Mouse (Mus musculus) embryonic facial prominence, embryonic 15.5 days (tissue): ENCODE results near the gene Mast4. TPM values are rescaled to one million over a fixed set of nuclear protein-coding genes. Genes with fewer than 3 reads are reported as not detected.

Experiments used
- ATAC-seq: fragments of 200-750 bp; cut with Nextera tagmentation; 2 replicates; pipeline ENCODE4 v1.8.0; 2017; ENCODE audit warnings: low read depth, moderate TSS enrichment; ENCODE audit not compliant: insufficient number of reproducible peaks, low FRiP score, low TSS enrichment
- H3K27ac ChIP-seq: fragments of 300-500 bp; sonication (generic); replicated peaks from 2 replicates; pipeline ENCODE4 v1.5.1; 2015; ENCODE audit warnings: mild to moderate bottlenecking, inconsistent platforms
- H3K27me3 ChIP-seq: fragments of 300-500 bp; sonication (generic); 2 replicates; pipeline ENCODE4 v1.6.1; 2015; ENCODE audit warnings: inconsistent platforms
- H3K36me3 ChIP-seq: fragments of 300-500 bp; sonication (generic); 2 replicates; pipeline ENCODE4 v1.6.1; 2015; ENCODE audit warnings: mild to moderate bottlenecking, inconsistent platforms
- H3K4me1 ChIP-seq: fragments of 300-500 bp; sonication (generic); 2 replicates; pipeline ENCODE4 v1.6.1; 2015; ENCODE audit warnings: inconsistent platforms
- H3K4me2 ChIP-seq: fragments of 300-500 bp; sonication (generic); replicated peaks from 2 replicates; pipeline ENCODE4 v1.6.1; 2015; ENCODE audit warnings: mild to moderate bottlenecking, inconsistent platforms
- H3K4me3 ChIP-seq: fragments of 300-500 bp; sonication (generic); replicated peaks from 2 replicates; pipeline ENCODE4 v1.5.1; 2015; ENCODE audit warnings: mild to moderate bottlenecking, inconsistent platforms
- H3K9ac ChIP-seq: fragments of 300-500 bp; sonication (generic); 2 replicates; pipeline ENCODE4 v1.6.1; 2015; ENCODE audit warnings: inconsistent platforms
- H3K9me3 ChIP-seq: fragments of 300-500 bp; sonication (generic); replicated peaks from 2 replicates; pipeline ENCODE4 v1.6.1; 2016; ENCODE audit warnings: inconsistent platforms
- WGBS: fragments of 180-500 bp; shearing (Covaris S2); methylation state at CpG from one replicate; pipeline ENCODE4 v1.1.7; 2015; 5-methylcytosine and 5-hydroxymethylcytosine counted together
- polyA plus RNA-seq: library from polyadenylated mRNA; unstranded; fragments of >200 nt; fragmentation: Nextera tagmentation; extraction: Ambion mirVana; gene quantifications from 2 replicates; pipeline ENCODE4 v1.2.1, GENCODE M21; 2015

Gene Mast4
- polyA plus RNA-seq, 1 experiment from 2014 or later, result 30.2 TPM

DNA sequence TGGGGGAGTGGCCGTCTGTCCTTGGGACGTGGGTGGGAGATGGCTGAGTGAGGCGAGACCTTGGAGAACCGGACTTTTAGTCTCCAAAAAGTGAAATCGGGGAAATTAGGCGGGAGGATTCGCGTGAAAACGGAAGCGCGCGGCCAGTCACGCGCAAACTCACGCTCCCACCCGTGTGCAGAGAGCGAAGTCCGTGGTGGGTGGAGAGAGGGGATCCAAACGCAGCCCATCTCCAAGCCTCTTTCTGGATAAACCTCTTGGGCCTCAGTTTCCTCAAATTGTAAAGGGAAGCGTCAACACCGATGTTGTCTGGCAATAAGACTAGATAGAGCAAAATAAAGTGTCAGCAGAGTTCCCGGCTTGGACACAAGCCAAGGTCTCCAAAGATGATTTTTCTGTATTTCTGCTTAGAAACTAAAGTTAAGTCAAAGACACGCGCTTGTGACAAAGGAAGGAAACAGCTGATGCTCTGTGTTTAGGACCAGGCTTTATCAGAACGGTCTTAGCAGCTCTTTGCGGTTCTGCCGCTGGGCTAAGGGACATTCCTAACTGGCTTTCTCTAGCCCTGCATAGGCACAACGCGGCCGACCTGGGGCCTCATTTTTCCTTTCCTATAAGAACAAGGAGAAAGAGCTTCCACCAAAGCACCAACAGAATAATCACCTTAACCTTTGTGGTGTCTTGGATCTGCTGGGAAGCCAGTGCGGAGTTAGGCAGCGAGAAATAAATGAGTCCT is 594 bp upstream of the Mast4 start:
- no peaks in the 10 kb centered on the region for H3K36me3 ChIP-seq

GRCm38 (mm10) chr13:103333601-103334391 is 501 bp downstream of the Mast4 start:
- under 1% methylated on average over 73 of the region's 74 CpGs for WGBS
- peak overlapping the region; percentile 68 for H3K4me3 ChIP-seq
- peak overlapping the region; percentile 97 for H3K4me2 ChIP-seq
- peaks cover 12% of the 10 kb centered on the region for H3K4me1 ChIP-seq
- peak; percentile 68 for ATAC-seq
- peak overlapping the region; percentile 54 for H3K9ac ChIP-seq
- H3K27me3 ChIP-seq, result peaks cover 43% of the 10 kb centered on the region
- H3K36me3 ChIP-seq, result no peaks in the 10 kb centered on the region
- H3K9me3 ChIP-seq, result no peaks in the 10 kb centered on the region
- H3K27ac ChIP-seq, result no peak overlapping the region

More for the DNA sequence above, 594 bp upstream of the Mast4 start:
- peak; percentile 37 for ATAC-seq
- Histone ChIP-seq H3K4me2 (peak overlapping the region; percentile 97), H3K27me3 (peaks cover 43% of the 10 kb centered on the region), H3K4me1 (peaks cover 12% of the 10 kb centered on the region), H3K9me3 (no peaks in the 10 kb centered on the region), H3K9ac (peak overlapping the region; percentile 54; the same call in 1 of the 2 replicates), H3K4me3 (peak overlapping the region; percentile 68), H3K27ac (no peak overlapping the region)
- 2% methylated on average over 32 of the region's 32 CpGs for WGBS

DNA sequence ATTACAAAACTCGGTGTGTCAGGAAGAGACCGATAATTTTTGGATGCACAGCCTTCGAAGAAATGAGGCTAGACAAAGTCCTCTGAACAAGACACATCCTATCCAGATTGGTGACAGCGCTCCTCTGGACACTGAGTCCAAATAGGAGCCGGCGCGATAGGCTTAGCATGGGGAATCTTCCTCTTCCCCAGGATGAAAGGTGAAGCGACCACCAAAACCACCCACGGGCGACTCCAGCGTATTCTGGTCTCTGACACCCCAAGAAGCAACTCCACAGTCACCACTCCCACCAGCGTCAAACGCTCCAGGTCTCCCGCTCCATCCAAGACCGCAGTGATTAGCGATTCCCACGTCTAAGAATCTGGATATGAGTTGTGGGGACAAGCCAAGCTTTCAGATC is 1.1 kb downstream of the Mast4 start:
- ATAC-seq, result no peak
- H3K9me3 ChIP-seq, result no peaks in the 10 kb centered on the region
- peak overlapping the region; percentile 97 for H3K4me2 ChIP-seq
- peak overlapping the region; percentile 68 for H3K4me3 ChIP-seq
- peaks cover 43% of the 10 kb centered on the region for H3K27me3 ChIP-seq
- peaks cover 12% of the 10 kb centered on the region for H3K4me1 ChIP-seq
- 2% methylated on average over 17 of the region's 17 CpGs for WGBS
- no peak overlapping the region for H3K27ac ChIP-seq
- peak overlapping the region; percentile 54; the same call in 1 of the 2 replicates for H3K9ac ChIP-seq
- H3K36me3 ChIP-seq, result no peaks in the 10 kb centered on the region

DNA sequence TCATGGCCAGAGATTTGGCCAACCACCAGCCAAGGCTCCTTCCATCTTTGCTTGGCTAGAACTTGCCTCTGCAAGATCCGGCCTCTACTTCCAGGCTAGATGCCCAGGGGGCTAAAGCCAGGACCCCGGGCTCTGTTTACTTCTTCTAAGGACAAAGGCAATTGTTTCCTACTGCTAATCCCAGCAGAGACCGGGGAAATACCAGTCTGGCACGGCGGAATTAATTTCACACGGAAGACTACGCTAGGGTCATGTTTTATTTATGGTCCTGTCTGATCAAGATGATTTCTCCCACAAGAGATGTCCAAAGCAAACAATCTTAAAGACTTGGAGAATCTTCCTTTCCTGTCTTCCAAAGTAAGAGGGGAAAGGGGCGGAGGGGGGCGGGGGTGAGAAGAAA is 1.6 kb downstream of the Mast4 start:
- H3K9ac ChIP-seq, result no peak overlapping the region
- no peaks in the 10 kb centered on the region for H3K9me3 ChIP-seq
- H3K27me3 ChIP-seq, result peaks cover 43% of the 10 kb centered on the region
- 15% methylated on average over 9 of the region's 9 CpGs for WGBS
- no peak overlapping the region for H3K27ac ChIP-seq
- peak overlapping the region; percentile 97 for H3K4me2 ChIP-seq
- no peak for ATAC-seq
- H3K36me3 ChIP-seq, result no peaks in the 10 kb centered on the region
- H3K4me1 ChIP-seq, result peaks cover 12% of the 10 kb centered on the region
- H3K4me3 ChIP-seq, result peak overlapping the region; percentile 68

DNA sequence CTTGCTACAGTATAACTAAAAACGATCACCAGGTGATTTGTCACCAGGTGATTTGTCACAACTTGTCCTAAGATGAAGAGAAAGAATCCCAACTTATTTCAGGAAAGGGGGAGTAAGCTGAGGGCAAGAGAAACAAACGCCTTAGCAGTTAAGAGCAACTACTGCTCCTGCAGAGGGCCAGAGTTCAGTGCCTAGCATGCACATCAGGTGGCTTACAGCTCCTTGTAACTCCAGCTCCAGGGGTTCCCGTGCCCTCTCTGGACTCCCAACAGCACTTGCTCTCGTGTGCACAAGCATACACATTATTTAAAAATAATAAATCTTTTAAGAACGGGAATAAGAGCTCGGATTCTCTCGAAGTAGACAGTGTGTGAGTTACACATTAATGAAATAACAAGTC is 3.2 kb downstream of the Mast4 start:
- Histone ChIP-seq H3K4me3 (no peak overlapping the region), H3K9ac (no peak overlapping the region), H3K9me3 (no peaks in the 10 kb centered on the region), H3K27ac (no peak overlapping the region), H3K4me1 (peaks cover 12% of the 10 kb centered on the region), H3K36me3 (no peaks in the 10 kb centered on the region), H3K27me3 (peaks cover 37% of the 10 kb centered on the region), H3K4me2 (no peak overlapping the region)
- no peak for ATAC-seq
- 67% methylated on average over 7 of the region's 7 CpGs for WGBS

- Histone ChIP-seq H3K27me3 (peaks cover 15% of the 10 kb centered on the region), H3K36me3 (no peaks in the 10 kb centered on the region), H3K4me1 (peaks cover 3% of the 10 kb centered on the region; the same call in 1 of the 2 replicates), H3K9ac (no peak overlapping the region), H3K4me3 (no peak overlapping the region), H3K27ac (no peak overlapping the region), H3K4me2 (no peak overlapping the region), H3K9me3 (no peaks in the 10 kb centered on the region)
- ATAC-seq, result no peak
- 80% methylated on average over 16 of the region's 16 CpGs for WGBS
These were observed 6.0 kb downstream of the Mast4 start for GRCm38 (mm10) chr13:103328299-103328698.

- H3K4me3 ChIP-seq, result no peak overlapping the region
- peaks cover 12% of the 10 kb centered on the region for H3K27me3 ChIP-seq
- 64% methylated on average over 9 of the region's 9 CpGs for WGBS
- H3K4me2 ChIP-seq, result no peak overlapping the region
- no peak overlapping the region for H3K9ac ChIP-seq
- H3K36me3 ChIP-seq, result no peaks in the 10 kb centered on the region
- H3K27ac ChIP-seq, result no peak overlapping the region
- H3K4me1 ChIP-seq, result peaks cover 3% of the 10 kb centered on the region; the same call in 1 of the 2 replicates
- no peaks in the 10 kb centered on the region for H3K9me3 ChIP-seq
- no peak for ATAC-seq
These were observed 6.5 kb downstream of the Mast4 start for GRCm38 (mm10) chr13:103327843-103328242.

- H3K27ac ChIP-seq, result no peak overlapping the region
- WGBS, result 90% methylated on average over 13 of the region's 13 CpGs
- no peaks in the 10 kb centered on the region for H3K27me3 ChIP-seq
- no peak overlapping the region for H3K4me3 ChIP-seq
- no peaks in the 10 kb centered on the region for H3K9me3 ChIP-seq
- ATAC-seq, result no peak
- no peaks in the 10 kb centered on the region for H3K36me3 ChIP-seq
- H3K9ac ChIP-seq, result no peak overlapping the region
- H3K4me1 ChIP-seq, result no peaks in the 10 kb centered on the region
- H3K4me2 ChIP-seq, result no peak overlapping the region
These were observed 8.1 kb downstream of the Mast4 start for GRCm38 (mm10) chr13:103326186-103326585.

- Histone ChIP-seq H3K27ac (no peak overlapping the region), H3K36me3 (no peaks in the 10 kb centered on the region), H3K9me3 (no peaks in the 10 kb centered on the region), H3K4me3 (no peak overlapping the region), H3K9ac (no peak overlapping the region), H3K4me1 (peaks cover 4% of the 10 kb centered on the region; the same call in 1 of the 2 replicates), H3K4me2 (no peak overlapping the region), H3K27me3 (no peaks in the 10 kb centered on the region)
- 78% methylated on average over 9 of the region's 9 CpGs for WGBS
- no peak for ATAC-seq
These were observed 14.4 kb downstream of the Mast4 start for GRCm38 (mm10) chr13:103319881-103320280.

GRCm38 (mm10) chr13:103319317-103319716 is 15.0 kb downstream of the Mast4 start:
- Histone ChIP-seq H3K4me2 (no peak overlapping the region), H3K9me3 (no peaks in the 10 kb centered on the region), H3K27me3 (no peaks in the 10 kb centered on the region), H3K9ac (no peak overlapping the region), H3K36me3 (no peaks in the 10 kb centered on the region), H3K4me1 (peaks cover 4% of the 10 kb centered on the region; the same call in 1 of the 2 replicates), H3K4me3 (no peak overlapping the region), H3K27ac (no peak overlapping the region)
- ATAC-seq, result no peak
- 2% methylated on average over 2 of the region's 3 CpGs for WGBS

DNA sequence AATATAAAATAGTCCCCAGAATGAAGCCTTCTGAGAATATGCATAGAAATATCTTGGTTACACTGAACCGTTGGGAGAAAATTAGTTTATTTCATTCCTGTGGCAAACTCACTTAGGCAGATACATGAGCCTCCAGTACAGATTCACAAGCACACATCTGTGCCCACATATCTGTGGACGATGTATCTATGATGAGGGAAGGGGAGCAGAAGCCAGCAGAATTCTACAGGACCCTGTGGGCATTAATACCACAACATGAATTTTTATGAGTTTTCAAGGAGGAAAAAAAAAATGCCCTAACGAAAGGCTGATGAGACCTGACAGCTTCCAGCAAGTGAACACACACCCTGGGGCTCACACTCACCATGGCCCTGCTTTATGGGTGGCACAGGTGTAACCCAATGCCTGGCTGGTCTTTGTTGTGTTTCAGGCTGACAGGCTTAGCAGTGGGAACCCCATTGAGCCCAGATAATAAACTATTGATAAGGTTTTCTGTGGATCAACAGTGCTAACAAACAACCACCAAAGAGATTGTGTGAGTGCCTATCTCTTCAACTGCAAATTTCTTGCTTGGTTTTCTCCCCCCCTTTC is 17.4 kb downstream of the Mast4 start:
- H3K4me3 ChIP-seq, result no peak overlapping the region
- no peaks in the 10 kb centered on the region for H3K9me3 ChIP-seq
- H3K9ac ChIP-seq, result no peak overlapping the region
- no peaks in the 10 kb centered on the region for H3K36me3 ChIP-seq
- 44% methylated on average over 3 of the region's 3 CpGs for WGBS
- no peak overlapping the region for H3K4me2 ChIP-seq
- H3K4me1 ChIP-seq, result peaks cover 4% of the 10 kb centered on the region; the same call in 1 of the 2 replicates
- no peak for ATAC-seq
- no peaks in the 10 kb centered on the region for H3K27me3 ChIP-seq
- no peak overlapping the region for H3K27ac ChIP-seq
